Comparison of ENCODE assay signal across 36 mouse cellular contexts in genomic region chr5:150518064-150518463, GRCm38 (mm10). TPM values are rescaled to one million over a fixed set of nuclear protein-coding genes. Genes with fewer than 3 reads are reported as not detected.
"Had no signal": no experiment of that assay in that cellular context is flagged by ENCODE, and none has a peak within 500 bp of the region (broad histone marks: within the 10 kb centered on the region; RNA-seq: fewer than 3 reads in every experiment).

Gene Zar1l, minus strand, starts transcription at chr5:150518164.

- H3K9me3 ChIP-seq: heart, embryonic 10.5 days; heart, embryonic 12.5 days; hindbrain, embryonic 10.5 days; hindbrain, embryonic 12.5 days; intestine, embryonic 15.5 days; limb, embryonic 10.5 days; limb, embryonic 12.5 days; liver, embryonic 13.5 days; liver, embryonic 15.5 days had no signal

- H3K4me2 ChIP-seq: heart, embryonic 12.5 days; hindbrain, embryonic 12.5 days; hindbrain, embryonic 14.5 days; intestine, embryonic 15.5 days; limb, embryonic 12.5 days; liver, embryonic 11.5 days; liver, embryonic 13.5 days; liver, embryonic 15.5 days had no signal

- ATAC-seq: hindbrain, embryonic 16.5 days; inflammation-experienced regulatory T-cells, adult 6 months; intestine, embryonic 15.5 days had no signal

- H3K27ac ChIP-seq: gastrocnemius, adult 2 months; heart, embryonic 10.5 days; hindbrain, embryonic 10.5 days; hindbrain, embryonic 12.5 days; hindbrain, embryonic 14.5 days; intestine, embryonic 15.5 days; layer of hippocampus, adult 2 months; limb, embryonic 10.5 days; limb, embryonic 12.5 days; liver, embryonic 13.5 days; liver, embryonic 15.5 days had no signal

- H3K4me1 ChIP-seq: intestine, embryonic 15.5 days had no signal

- H3K36me3 ChIP-seq: heart, embryonic 10.5 days; heart, embryonic 12.5 days; hindbrain, embryonic 10.5 days; hindbrain, embryonic 12.5 days; intestine, embryonic 15.5 days; limb, embryonic 10.5 days; limb, embryonic 12.5 days; liver, embryonic 13.5 days; liver, embryonic 15.5 days had no signal

- H3K27me3 ChIP-seq: heart, embryonic 12.5 days; hindbrain, embryonic 12.5 days; intestine, embryonic 15.5 days; limb, embryonic 12.5 days; liver, embryonic 15.5 days had no signal

- DNase-seq: gastrocnemius, adult 2 months; gastrocnemius, postnatal 10 days; gastrocnemius, postnatal 25 days; heart, adult 18-20 months; heart, postnatal 14 days; heart, postnatal 4 days; kidney, adult 11 months; kidney, adult 2 months; kidney, postnatal 10 days; kidney, postnatal 25 days; kidney, postnatal 4 days; liver; liver, embryonic 13.5 days had no signal

- H3K9ac ChIP-seq: heart, embryonic 12.5 days; hindbrain, embryonic 12.5 days; hindbrain, embryonic 14.5 days; intestine, embryonic 15.5 days; limb, embryonic 12.5 days; liver, embryonic 13.5 days; liver, embryonic 15.5 days had no signal

- H3K4me3 ChIP-seq: gastrocnemius, adult 2 months; heart, embryonic 10.5 days; heart, embryonic 12.5 days; hindbrain, embryonic 10.5 days; hindbrain, embryonic 12.5 days; intestine, embryonic 15.5 days; layer of hippocampus, adult 2 months; limb, embryonic 10.5 days; limb, embryonic 12.5 days; liver, embryonic 13.5 days; liver, embryonic 15.5 days had no signal

RNA-seq across cellular contexts. Expression of gene Zar1l, which starts in this region (rescaled TPM):
- total RNA-seq: gastrocnemius, adult 2 months; gastrocnemius, postnatal 10 days; gastrocnemius, postnatal 25 days; gastrocnemius, postnatal 4 days; granulocyte monocyte progenitor cell, adult 5-6 weeks; heart, adult 18-20 months; heart, adult 8-10 months; heart, postnatal 14 days; heart, postnatal 4 days; layer of hippocampus, adult 2 months; layer of hippocampus, postnatal 10 days; layer of hippocampus, postnatal 25 days had no signal
- polyA plus RNA-seq: heart, embryonic 10.5 days; heart, embryonic 12.5 days; heart, embryonic 14.5 days; heart, postnatal 0 days; hindbrain, embryonic 10.5 days; hindbrain, embryonic 12.5 days; hindbrain, embryonic 14.5 days; hindbrain, embryonic 16.5 days; inflammation-experienced regulatory T-cells, adult 6 months; intestine, embryonic 15.5 days; kidney, adult 2 months; kidney, embryonic 14.5 days; kidney, embryonic 16.5 days; limb, embryonic 10.5 days; limb, embryonic 12.5 days; limb, embryonic 14.5 days; liver, embryonic 11.5 days; liver, embryonic 13.5 days; liver, embryonic 15.5 days had no signal
